Mouse (Mus musculus) CH12.LX (cell line): ENCODE results near the gene Ddi2. TPM values are rescaled to one million over a fixed set of nuclear protein-coding genes. Genes with fewer than 3 reads are reported as not detected.

Source experiments
- DNase-seq: peaks from one replicate; pipeline ENCODE4 v3.0.0-alpha.2; 2013; ENCODE audit errors: extremely low read depth
- H3K27ac ChIP-seq: 2 replicates; pipeline ENCODE4 v1.5.1; 2012; ENCODE audit warnings: low read depth, mild to moderate bottlenecking, control low read depth, moderate library complexity; ENCODE audit not compliant: insufficient read depth
- H3K27me3 ChIP-seq: replicated peaks from 2 replicates; pipeline ENCODE3; 2012; ENCODE audit warnings: inconsistent platforms
- H3K36me3 ChIP-seq, 2 experiments: replicated peaks in 1 of 2; 2 replicates each; pipeline versions ENCODE3 to v1.6.1; 2012; ENCODE audit warnings: inconsistent platforms in 1 of 2, low read length in 1 of 2, mild to moderate bottlenecking in 1 of 2, mixed read lengths in 1 of 2, moderate library complexity in 1 of 2; ENCODE audit not compliant: control insufficient read depth in 1 of 2, insufficient read depth in 1 of 2
- H3K4me1 ChIP-seq, 2 experiments: 2 replicates each; pipeline ENCODE4 v1.6.1; 2012; ENCODE audit warnings: inconsistent platforms in 1 of 2, moderate library complexity in 1 of 2; ENCODE audit not compliant: insufficient read depth in 2 of 2, control insufficient read depth in 1 of 2
- H3K4me2 ChIP-seq: 2 replicates; pipeline ENCODE4 v1.6.1; 2012; ENCODE audit warnings: low read depth, mild to moderate bottlenecking, control low read depth; ENCODE audit not compliant: poor library complexity, insufficient read depth, severe bottlenecking
- H3K4me3 ChIP-seq, 3 experiments: fragments of 150-350 bp in 1 of 3; sonication (generic) in 1 of 3; replicated peaks in 1 of 3; 2 replicates each; pipeline versions ENCODE3 to v1.5.1; 2011 to 2012; ENCODE audit warnings: low read depth in 2 of 3, low read length in 2 of 3, mild to moderate bottlenecking in 2 of 3, moderate library complexity in 2 of 3, control low read depth in 1 of 3, improper control_type of control experiment in 1 of 3, inconsistent platforms in 1 of 3, mixed read lengths in 1 of 3; ENCODE audit not compliant: poor library complexity in 1 of 3
- H3K79me2 ChIP-seq: replicated peaks from 2 replicates; pipeline ENCODE4 v1.6.1; 2012; ENCODE audit warnings: mild to moderate bottlenecking, moderate library complexity; ENCODE audit not compliant: control insufficient read depth, poor library complexity, insufficient read depth, severe bottlenecking; ENCODE audit errors: extremely low read depth
- H3K9ac ChIP-seq: 2 replicates; pipeline ENCODE4 v1.6.1; 2012; ENCODE audit warnings: low read depth, mild to moderate bottlenecking, control low read depth, moderate library complexity; ENCODE audit not compliant: insufficient read depth
- H3K9me3 ChIP-seq: replicated peaks from 2 replicates; pipeline ENCODE3; 2012; ENCODE audit warnings: low read length, inconsistent platforms, mixed read lengths
- BHLHE40 ChIP-seq: IDR thresholded peaks from 2 replicates; pipeline ENCODE4 v1.6.1; 2011; ENCODE audit warnings: mild to moderate bottlenecking, low read depth, low read length, improper control_type of control experiment
- CHD2 ChIP-seq: IDR thresholded peaks from 2 replicates; pipeline ENCODE4 v1.6.1; 2011; ENCODE audit warnings: low read length, improper control_type of control experiment
- CTCF ChIP-seq, 2 experiments: IDR thresholded peaks in 1 of 2; conservative IDR thresholded peaks in 1 of 2; 2 replicates each; pipeline ENCODE4 v1.5.1; 2011 to 2012; ENCODE audit warnings: low read depth in 2 of 2, low read length in 2 of 2, improper control_type of control experiment in 1 of 2, inconsistent platforms in 1 of 2, mild to moderate bottlenecking in 1 of 2, moderate library complexity in 1 of 2
- EP300 ChIP-seq: IDR thresholded peaks from 2 replicates; pipeline ENCODE4 v1.6.1; 2011; ENCODE audit warnings: low read length, improper control_type of control experiment
- ETS1 ChIP-seq: conservative IDR thresholded peaks from 2 replicates; pipeline ENCODE4 v1.6.1; 2012; ENCODE audit warnings: low read depth, mild to moderate bottlenecking, inconsistent platforms, low read length, improper control_type of control experiment, moderate library complexity
- GABPA ChIP-seq: IDR thresholded peaks from 2 replicates; pipeline ENCODE4 v1.6.1; 2012; ENCODE audit warnings: low read depth, low read length, improper control_type of control experiment, inconsistent platforms; ENCODE audit not compliant: insufficient replicate concordance
- HCFC1 ChIP-seq: IDR thresholded peaks from 2 replicates; pipeline ENCODE4 v1.6.1; 2012; ENCODE audit warnings: low read depth, mild to moderate bottlenecking, inconsistent platforms, low read length, improper control_type of control experiment
- IRF4 ChIP-seq: IDR thresholded peaks from 2 replicates; pipeline ENCODE4 v1.6.1; 2014; ENCODE audit warnings: low read depth, mild to moderate bottlenecking, inconsistent platforms, low read length, improper control_type of control experiment
- JUN ChIP-seq: IDR thresholded peaks from 2 replicates; pipeline ENCODE4 v1.6.1; 2011; ENCODE audit warnings: low read depth, mild to moderate bottlenecking, low read length, improper control_type of control experiment, moderate library complexity; ENCODE audit not compliant: insufficient read depth
- JUND ChIP-seq: conservative IDR thresholded peaks from 2 replicates; pipeline ENCODE4 v1.6.1; 2011; ENCODE audit warnings: low read depth, low read length, improper control_type of control experiment
- KAT2A ChIP-seq: IDR thresholded peaks from 2 replicates; pipeline ENCODE4 v1.6.1; 2012; ENCODE audit warnings: low read length, improper control_type of control experiment, inconsistent platforms; ENCODE audit not compliant: insufficient replicate concordance
- MAFK ChIP-seq: IDR thresholded peaks from 2 replicates; pipeline ENCODE4 v1.6.1; 2011; ENCODE audit warnings: low read length, improper control_type of control experiment; ENCODE audit not compliant: insufficient replicate concordance
- MAZ ChIP-seq: IDR thresholded peaks from 2 replicates; pipeline ENCODE4 v1.6.1; 2012; ENCODE audit warnings: low read depth, mild to moderate bottlenecking, inconsistent platforms, low read length, improper control_type of control experiment, moderate library complexity
- MEF2A ChIP-seq: IDR thresholded peaks from 2 replicates; pipeline ENCODE4 v1.6.1; 2014; ENCODE audit warnings: low read depth, mild to moderate bottlenecking, inconsistent platforms, low read length, improper control_type of control experiment, borderline replicate concordance
- MXI1 ChIP-seq: IDR thresholded peaks from 2 replicates; pipeline ENCODE4 v1.6.1; 2011; ENCODE audit warnings: mild to moderate bottlenecking, low read depth, low read length, improper control_type of control experiment
- MYC ChIP-seq: IDR thresholded peaks from 2 replicates; pipeline ENCODE4 v1.6.1; 2011; ENCODE audit warnings: low read depth, mild to moderate bottlenecking, improper control_type of control experiment, low read length
- NELFE ChIP-seq: IDR thresholded peaks from 2 replicates; pipeline ENCODE4 v1.6.1; 2011; ENCODE audit warnings: low read depth, low read length, improper control_type of control experiment
- NRF1 ChIP-seq: IDR thresholded peaks from 2 replicates; pipeline ENCODE4 v1.6.1; 2014; ENCODE audit warnings: low read depth, mild to moderate bottlenecking, inconsistent platforms, low read length, improper control_type of control experiment, moderate library complexity
- PAX5 ChIP-seq: IDR thresholded peaks from 2 replicates; pipeline ENCODE4 v1.6.1; 2012; ENCODE audit warnings: low read length, inconsistent platforms, mixed read lengths
- POLR2AphosphoS2 ChIP-seq: IDR thresholded peaks from 2 replicates; pipeline ENCODE4 v1.6.1; 2011; ENCODE audit warnings: low read depth, low read length, improper control_type of control experiment
- RAD21 ChIP-seq: IDR thresholded peaks from 2 replicates; pipeline ENCODE4 v1.6.1; 2011; ENCODE audit warnings: low read depth, mild to moderate bottlenecking, low read length, improper control_type of control experiment, moderate library complexity
- RCOR1 ChIP-seq: conservative IDR thresholded peaks from 2 replicates; pipeline ENCODE4 v1.6.1; 2012; ENCODE audit warnings: low read depth, mild to moderate bottlenecking, inconsistent platforms, low read length, improper control_type of control experiment
- SIN3A ChIP-seq: IDR thresholded peaks from 2 replicates; pipeline ENCODE4 v1.6.1; 2012; ENCODE audit warnings: low read length, improper control_type of control experiment, inconsistent platforms
- SMC3 ChIP-seq: IDR thresholded peaks from 2 replicates; pipeline ENCODE4 v1.6.1; 2011; ENCODE audit warnings: low read depth, low read length, improper control_type of control experiment
- TCF12 ChIP-seq: IDR thresholded peaks from 2 replicates; pipeline ENCODE4 v1.6.1; 2014; ENCODE audit warnings: low read depth, mild to moderate bottlenecking, inconsistent platforms, low read length, improper control_type of control experiment
- UBTF ChIP-seq: IDR thresholded peaks from 2 replicates; pipeline ENCODE4 v1.6.1; 2012; ENCODE audit warnings: low read depth, mild to moderate bottlenecking, inconsistent platforms, low read length, improper control_type of control experiment, moderate library complexity
- ZC3H11A ChIP-seq: IDR thresholded peaks from 2 replicates; pipeline ENCODE4 v1.6.1; 2012; ENCODE audit warnings: low read depth, mild to moderate bottlenecking, inconsistent platforms, low read length, improper control_type of control experiment
- ZKSCAN1 ChIP-seq: IDR thresholded peaks from 2 replicates; pipeline ENCODE4 v1.6.1; 2012; ENCODE audit warnings: low read depth, inconsistent platforms, low read length, improper control_type of control experiment, borderline replicate concordance
- ZNF384 ChIP-seq: IDR thresholded peaks from 2 replicates; pipeline ENCODE4 v1.6.1; 2012; ENCODE audit warnings: low read depth, low read length, improper control_type of control experiment, inconsistent platforms
- dilution Hi-C: fragments of 300-500 bp; cut with MboI; formaldehyde crosslinking; loops from 2 replicates; pipeline ENCODE4 v1.14.3; 2020; ENCODE audit warnings: low sequenced_read_pairs; ENCODE audit not compliant: extremely low pct_unique_long_range_greater_than_20kb, extremely low pct_ligation_motif_present
- in situ Hi-C: fragments of 300-500 bp; cut with MboI; formaldehyde crosslinking; loops from 3 replicates; pipeline ENCODE4 v1.14.3; 2019; ENCODE audit warnings: low sequenced_read_pairs, low pct_ligation_motif_present, low pct_unique_long_range_greater_than_20kb, mixed read lengths
- polyA plus RNA-seq: library from polyadenylated mRNA; unstranded; fragments of >175 nt; gene quantifications from 2 replicates; pipeline ENCODE4 v1.2.1, GENCODE M21; 2012; ENCODE audit warnings: low read depth; ENCODE audit not compliant: insufficient read length
- total RNA-seq, 2 experiments: library from RNA; depleted of rRNA; stranded (reverse); fragments of 300-350 nt in 1 of 2; fragments of >200 nt in 1 of 2; gene quantifications; 2 replicates each; pipeline ENCODE4 v1.2.3; 2012 to 2014

Gene Ddi2
- total and polyA plus RNA-seq, 3 experiments, result 18.0 to 37.3 (median 19.9) TPM

DNA sequence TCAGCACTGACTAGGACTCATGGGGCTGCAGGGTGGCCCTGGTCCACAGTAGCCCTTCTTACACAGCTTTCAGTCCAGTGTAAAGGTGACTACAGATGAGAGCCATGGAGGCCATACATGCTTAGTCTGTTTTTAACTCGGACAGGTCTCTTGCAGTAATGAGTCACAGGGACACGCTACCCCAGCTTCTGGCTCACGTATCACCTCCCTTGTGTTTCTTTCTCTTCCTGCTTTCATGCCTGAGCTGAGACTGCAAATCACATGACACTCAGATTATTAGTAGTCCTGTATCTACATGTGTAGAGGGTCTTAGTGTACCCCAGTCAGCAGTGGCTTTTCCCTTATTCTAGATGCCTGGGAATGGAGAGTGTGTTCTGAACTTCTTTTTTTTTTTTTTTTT, 41.8 kb upstream of the Ddi2 start:
- Histone ChIP-seq H3K27me3 (no peaks in the 10 kb centered on the region), H3K9me3 (no peaks in the 10 kb centered on the region), H3K36me3 (peaks cover 40 to 76% of the 10 kb centered on the region in 2 experiments), H3K79me2 (no peaks in the 10 kb centered on the region), H3K4me1 (peaks cover 23 to 63% of the 10 kb centered on the region in 2 experiments), H3K9ac (no peak overlapping the region), H3K27ac (no peak overlapping the region), H3K4me3 (no peak overlapping the region), H3K4me2 (no peak overlapping the region)
- dilution Hi-C loops, result no loop called here
- in situ Hi-C loops, result no loop called here
- peak; percentile 71 for DNase-seq
- TF ChIP-seq NRF1, result no peak
- no peak for TF ChIP-seq ZNF384
- TF ChIP-seq JUND, result 0 out of 2 replicates have a peak, but pooled peaks have one; percentile 22
- no peak for TF ChIP-seq POLR2AphosphoS2
- TF ChIP-seq CHD2, result no peak
- no peak for TF ChIP-seq RCOR1
- no peak for TF ChIP-seq ZKSCAN1
- no peak for TF ChIP-seq GABPA
- peak; percentile 17; the same call in 1 of the 2 replicates for TF ChIP-seq IRF4
- TF ChIP-seq MEF2A, result no peak
- TF ChIP-seq MAFK, result no peak
- no peak for TF ChIP-seq TCF12
- peak; percentile 26 for TF ChIP-seq EP300
- TF ChIP-seq MYC, result no peak
- no peak for TF ChIP-seq HCFC1
- TF ChIP-seq PAX5, result no peak
- TF ChIP-seq MXI1, result no peak
- no peak for TF ChIP-seq ZC3H11A
- TF ChIP-seq BHLHE40, result peak; percentile 58
- TF ChIP-seq KAT2A, result no peak
- no peak for TF ChIP-seq NELFE
- 0 out of 2 replicates have a peak, but pooled peaks have one; percentile 9 for TF ChIP-seq ETS1
- TF ChIP-seq RAD21, result no peak
- no peak for TF ChIP-seq JUN
- TF ChIP-seq SMC3, result no peak
- TF ChIP-seq MAZ, result no peak
- TF ChIP-seq CTCF (conservative IDR thresholded peaks at IDR 0.05 in 1 of 2, IDR thresholded peaks at IDR 0.05 in 1 of 2; ENCODE audit: low read depth in 2 of 2, low read length in 2 of 2), result no peak
- TF ChIP-seq UBTF, result no peak
- no peak for TF ChIP-seq SIN3A
